Mouse (Mus musculus) erythroid progenitor cell, adult 5-6 weeks (primary cell): ENCODE results near the gene Aff1. TPM values are rescaled to one million over a fixed set of nuclear protein-coding genes. Genes with fewer than 3 reads are reported as not detected.

ENCODE experiments used
- ATAC-seq: replicated peaks from 2 replicates; pipeline ENCODE4 v1.8.0; 2016; ENCODE audit warnings: moderate number of reproducible peaks, mild to moderate bottlenecking, moderate TSS enrichment, inconsistent platforms; ENCODE audit not compliant: poor library complexity, low FRiP score, severe bottlenecking
- total RNA-seq, 2 experiments: library from RNA; stranded (forward) in 1 of 2; stranded (reverse) in 1 of 2; fragments of 150-400 nt in 1 of 2; fragments of 186-747, 209-891 nt in 1 of 2; gene quantifications; 2 replicates each; pipeline versions ENCODE4 v1.2.3 to v1.2.4; 2015 to 2017; ENCODE audit warnings: low replicate concordance in 2 of 2

Gene Aff1
- total RNA-seq, 2 experiments from 2014 or later = 67.4 to 147 TPM

DNA sequence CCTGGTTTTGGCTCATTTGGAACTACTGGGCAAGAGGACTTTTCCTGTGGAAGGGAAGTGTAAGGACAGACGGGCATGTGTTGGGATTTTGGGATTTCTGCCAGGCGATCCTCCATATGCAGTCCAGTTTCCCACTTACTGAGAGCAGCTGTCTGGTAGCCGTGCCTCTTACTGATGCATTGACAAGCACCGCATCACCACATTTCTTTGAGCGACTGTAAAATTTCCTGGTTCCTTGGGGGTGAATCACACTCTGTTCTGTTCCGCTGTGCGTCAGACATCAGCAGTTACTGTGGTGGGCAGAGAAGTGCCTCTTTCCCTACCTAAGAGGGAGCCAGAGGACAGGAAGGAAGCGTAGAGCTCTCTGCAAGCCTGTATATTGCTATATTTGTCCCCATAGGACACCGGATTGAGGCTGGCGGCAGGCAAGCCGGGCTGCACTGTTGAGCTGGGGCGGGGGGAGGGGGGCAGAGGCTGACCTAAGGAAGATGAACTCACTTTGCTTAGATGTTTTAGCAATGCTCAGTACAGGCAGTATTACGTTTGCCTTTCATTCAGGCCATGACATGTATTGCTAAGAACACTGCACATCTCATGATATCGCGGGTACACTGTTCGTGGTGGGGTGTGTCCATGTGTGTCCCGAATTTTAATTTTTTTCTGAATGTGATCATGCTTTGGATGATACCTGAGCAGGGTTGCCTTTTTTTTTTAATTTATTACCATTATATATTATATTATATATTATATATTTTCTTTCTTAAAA is 162.1 kb downstream of the Aff1 start:
- ATAC-seq = no peak

DNA sequence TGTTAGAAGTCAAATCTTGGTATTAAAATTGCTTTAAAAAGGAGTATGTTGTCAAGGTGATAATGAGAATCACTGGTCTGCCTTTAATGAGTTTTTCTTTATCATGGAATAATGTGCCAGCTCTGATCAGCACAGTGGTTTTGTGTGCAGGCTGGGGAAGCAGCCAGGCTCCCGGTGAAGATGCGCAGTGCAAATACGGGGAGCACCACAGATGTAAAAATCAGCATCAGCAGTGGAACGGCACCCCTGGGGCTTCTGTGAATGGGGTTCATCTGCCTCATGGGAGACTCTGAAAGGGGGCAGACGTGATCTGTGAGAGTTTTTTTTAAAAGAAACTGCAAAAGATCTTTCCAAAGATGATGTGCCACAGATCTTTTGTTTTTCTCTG is 162.6 kb downstream of the Aff1 start:
- ATAC-seq = no peak

DNA sequence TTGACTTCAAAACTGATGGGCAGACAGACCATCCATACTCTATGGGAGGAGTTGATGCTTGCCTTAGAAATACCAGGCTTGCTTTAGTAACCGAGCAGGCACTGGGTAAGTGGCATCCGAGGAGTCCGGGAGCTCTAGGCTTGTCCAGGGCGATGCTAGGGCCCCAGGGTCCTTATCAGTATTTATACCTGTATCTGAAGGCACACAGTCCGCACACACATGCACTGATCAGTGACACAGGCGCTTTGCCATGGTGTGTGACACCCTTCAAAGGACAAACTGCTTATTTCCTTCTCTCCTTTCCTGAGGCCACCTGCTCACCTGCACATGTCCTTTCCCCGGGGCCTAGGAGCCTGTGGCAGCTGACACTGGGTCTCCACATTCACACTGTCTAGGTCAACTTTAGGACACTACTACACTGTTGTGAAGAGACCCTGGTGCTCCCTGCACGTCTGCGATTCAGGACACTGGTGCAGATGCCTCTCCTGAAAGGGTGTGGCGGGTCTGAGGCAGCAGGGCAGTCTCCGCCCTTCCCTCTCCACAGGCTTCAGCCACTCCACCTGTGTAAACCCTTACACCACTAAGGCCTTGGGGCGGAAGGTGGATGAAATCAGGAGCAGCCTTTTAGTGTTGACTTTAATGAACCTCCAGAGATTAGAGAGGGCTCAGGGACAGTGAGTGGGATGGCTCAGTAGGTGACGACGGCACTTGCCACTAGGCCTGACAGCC is 163.5 kb downstream of the Aff1 start:
- ATAC-seq = peak; percentile 55

DNA sequence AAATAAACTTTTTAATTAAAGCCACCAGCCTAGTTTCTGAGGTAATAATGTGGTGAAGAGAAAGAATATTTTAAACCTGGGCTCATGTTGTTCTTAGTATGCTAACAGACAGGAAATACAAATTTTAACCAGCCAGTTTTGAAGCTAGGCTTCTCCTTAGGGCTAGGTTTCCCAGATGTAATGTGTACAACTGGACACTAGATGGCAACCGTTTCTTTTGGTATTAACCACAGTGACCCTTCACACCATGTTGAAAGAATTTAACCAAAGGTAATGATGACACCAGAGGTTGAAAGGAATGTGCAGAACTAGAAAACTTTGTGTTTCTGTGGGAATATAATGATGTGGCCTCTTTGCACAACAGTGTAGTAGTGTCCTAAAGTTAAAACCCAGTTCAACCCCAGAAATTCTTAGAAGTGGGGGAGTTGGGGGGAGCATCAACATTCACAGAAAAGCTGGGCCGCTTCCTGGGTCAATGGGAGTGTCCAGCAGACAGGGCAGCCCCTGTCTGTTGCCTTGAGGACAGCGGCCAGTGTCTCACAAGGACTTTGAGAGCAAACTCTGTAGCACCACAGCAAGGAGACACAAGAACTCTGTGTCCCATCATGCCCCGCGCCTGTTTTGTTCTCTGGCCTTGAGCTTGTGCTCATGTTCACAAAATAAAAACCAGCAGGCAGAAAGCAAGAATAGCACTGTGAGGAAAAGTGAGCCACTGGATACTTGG is 164.3 kb downstream of the Aff1 start:
- ATAC-seq = 0 out of 2 replicates have a peak, but pooled peaks have one; percentile 43

DNA sequence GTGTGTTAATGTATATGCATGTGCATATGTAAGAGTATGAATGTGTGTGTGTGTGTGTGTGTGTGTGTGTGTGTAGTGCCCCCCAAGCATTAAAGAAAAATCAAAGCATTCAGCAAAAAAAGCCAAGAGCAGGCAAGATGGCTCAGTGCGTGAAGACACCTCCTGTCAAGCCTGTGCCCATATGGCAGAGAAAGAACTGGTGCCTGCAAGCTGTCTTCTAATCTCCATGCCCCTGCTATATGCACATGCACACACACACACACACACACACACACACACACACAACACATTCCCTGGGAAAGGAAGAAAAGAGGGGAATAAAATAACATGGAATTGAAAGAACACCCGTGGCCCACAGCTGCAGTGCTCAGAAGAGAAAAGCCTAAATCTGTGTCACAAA is 165.0 kb downstream of the Aff1 start:
- ATAC-seq = no peak

DNA sequence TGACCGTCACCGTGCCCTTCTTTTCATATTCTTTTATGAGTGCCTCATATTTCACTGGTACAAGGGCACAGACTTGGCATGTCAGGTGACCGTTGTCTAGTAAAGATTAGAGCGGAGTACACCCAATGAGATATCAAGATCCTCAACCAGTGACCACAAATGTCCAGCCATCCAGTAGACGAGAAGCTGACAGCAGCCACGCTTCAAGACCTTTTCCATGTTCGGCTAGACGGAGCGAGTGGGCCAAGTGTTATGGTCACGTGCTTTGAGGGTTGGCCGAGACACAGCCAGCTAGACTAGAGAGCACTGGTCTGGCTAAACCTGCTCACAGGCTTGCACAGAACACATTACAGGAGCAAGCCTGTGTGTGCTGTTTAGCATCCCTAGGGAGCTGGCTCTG is 168.4 kb downstream of the Aff1 start:
- no peak for ATAC-seq

DNA sequence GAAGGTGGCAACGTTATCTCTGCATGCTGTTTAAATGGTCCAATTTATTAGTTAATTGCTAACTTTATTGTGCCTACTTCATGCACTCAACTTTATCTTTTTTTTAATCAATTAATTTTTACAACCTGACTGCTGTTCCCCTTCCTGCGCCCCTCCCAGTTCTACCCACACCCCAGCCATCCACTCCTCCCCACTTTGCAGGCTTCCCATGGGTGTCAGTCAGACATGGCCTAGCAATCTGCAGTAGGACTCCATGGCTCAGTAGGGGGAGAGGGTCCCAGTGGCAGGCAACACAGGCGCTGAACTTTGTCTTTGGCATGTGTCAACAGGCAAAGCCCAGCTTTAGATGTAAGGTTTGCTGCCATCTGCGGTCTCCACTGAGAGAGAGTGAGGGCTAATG is 171.6 kb downstream of the Aff1 start:
- no peak for ATAC-seq

DNA sequence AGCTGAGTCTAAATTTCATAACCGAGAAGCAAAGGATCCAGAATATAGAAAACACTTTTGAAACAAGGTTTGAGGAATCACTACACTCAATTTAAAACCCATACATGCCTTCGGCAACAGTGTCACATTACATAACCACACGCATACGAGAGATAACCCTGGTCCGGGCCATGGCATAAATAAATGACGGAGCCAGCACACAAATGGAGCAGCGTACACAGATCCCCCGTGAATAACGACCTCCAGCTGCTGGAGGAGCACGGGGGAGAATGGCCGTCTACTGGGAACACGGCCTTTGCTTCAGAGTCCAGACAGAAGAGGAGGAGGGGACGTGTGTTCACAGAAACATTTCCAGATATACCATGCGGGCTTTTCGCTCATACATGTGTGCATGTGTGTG is 197.6 kb downstream of the Aff1 start:
- ATAC-seq = no peak

DNA sequence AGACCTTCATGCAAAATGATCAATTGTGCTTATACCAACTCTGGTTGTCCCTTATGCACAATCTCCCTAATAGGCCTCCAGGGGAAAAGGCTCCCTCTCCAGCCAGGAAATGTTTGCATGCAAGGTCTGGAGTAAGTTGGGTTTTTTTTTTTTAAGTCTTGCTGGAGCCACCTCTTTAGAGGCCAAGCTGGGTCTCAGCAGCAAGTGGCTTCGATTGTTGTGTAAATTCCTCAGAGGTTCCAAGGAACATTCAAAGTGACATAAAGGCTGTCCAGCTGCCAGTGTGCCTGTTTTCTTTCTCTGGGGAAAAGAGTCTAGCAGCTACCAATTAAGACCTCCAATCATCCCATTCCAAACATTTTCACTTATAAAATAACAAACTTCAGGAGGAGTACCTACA is 206.1 kb downstream of the Aff1 start:
- ATAC-seq = no peak

Other genes starting within 250 kb of the Aff1 start
- gene Slc10a6, start 63.0 kb upstream of the Aff1 start, total RNA-seq (2015; ENCODE audit: low replicate concordance) = not detected in 2 replicates
- not detected in 2 replicates for gene Slc10a6, start 63.0 kb upstream of the Aff1 start, total RNA-seq (2017; ENCODE audit: low replicate concordance)
- not detected in 2 replicates for gene 1700016H13Rik, start 36.4 kb upstream of the Aff1 start, total RNA-seq (2015; ENCODE audit: low replicate concordance)
- not detected in 2 replicates for gene 1700016H13Rik, start 36.4 kb upstream of the Aff1 start, total RNA-seq (2017; ENCODE audit: low replicate concordance)
- 0.42 TPM in 1 of 2 replicates, not detected in the other for gene Klhl8, start 218.9 kb downstream of the Aff1 start, total RNA-seq (2015; ENCODE audit: low replicate concordance)
- 0.53 TPM in 1 of 2 replicates, not detected in the other for gene Klhl8, start 218.9 kb downstream of the Aff1 start, total RNA-seq (2017; ENCODE audit: low replicate concordance)